13 mouse cellular contexts compared by ENCODE assay signal in genomic region chr14:54409057-54409645, GRCm38 (mm10). TPM values are rescaled to one million over a fixed set of nuclear protein-coding genes. Genes with fewer than 3 reads are reported as not detected.
DNase-seq lines count a peak whose midpoint lies in the region; ATAC-seq and TF ChIP-seq lines count a peak whose summit lies in the region.
"Had no signal": no experiment of that assay in that cellular context is flagged by ENCODE, and none has a peak within 500 bp of the region (broad histone marks: within the 10 kb centered on the region; RNA-seq: fewer than 3 reads in every experiment).

No protein-coding gene starts in this region.

- no peak overlapping the region for H3K27ac ChIP-seq in heart, embryonic 12.5 days (ENCODE audit: poor library complexity, severe bottlenecking)
- peak overlapping the region; percentile 71; the same call in 1 of the 2 replicates for H3K27ac ChIP-seq in neural tube, embryonic 13.5 days (replicated peaks)
- H3K27ac ChIP-seq in lung, embryonic 14.5 days (ENCODE audit: low read depth): no peak overlapping the region
- peak overlapping the region; percentile 74 for H3K27ac ChIP-seq in stomach, embryonic 15.5 days
- no peak overlapping the region for H3K27ac ChIP-seq in forebrain, embryonic 11.5 days (ENCODE audit: low read depth, low read length)

- H3K9ac ChIP-seq in heart, embryonic 12.5 days: no peak overlapping the region
- H3K9ac ChIP-seq in neural tube, embryonic 13.5 days: peak overlapping the region; percentile 53; the same call in 1 of the 2 replicates
- no peak overlapping the region for H3K9ac ChIP-seq in lung, embryonic 14.5 days
- H3K9ac ChIP-seq in stomach, embryonic 15.5 days: no peak overlapping the region
- H3K9ac ChIP-seq in forebrain, embryonic 11.5 days (ENCODE audit: low read length): no peak overlapping the region

- intact Hi-C loops in heart, postnatal 14 days (cut with DNase I): no loop called here

- H3K4me2 ChIP-seq in heart, embryonic 12.5 days: peak overlapping the region; percentile 20; the same call in 1 of the 2 replicates
- H3K4me2 ChIP-seq in neural tube, embryonic 13.5 days: peak overlapping the region; percentile 29; the same call in 1 of the 2 replicates
- peak overlapping the region; percentile 42; the same call in 1 of the 2 replicates for H3K4me2 ChIP-seq in lung, embryonic 14.5 days
- peak overlapping the region; percentile 45 for H3K4me2 ChIP-seq in stomach, embryonic 15.5 days
- no peak overlapping the region for H3K4me2 ChIP-seq in forebrain, embryonic 11.5 days (ENCODE audit: low read depth, low read length, severe bottlenecking)

- no peaks in the 10 kb centered on the region for H3K27me3 ChIP-seq in heart, embryonic 12.5 days (replicated peaks)
- peaks cover 7% of the 10 kb centered on the region for H3K27me3 ChIP-seq in neural tube, embryonic 13.5 days
- no peaks in the 10 kb centered on the region for H3K27me3 ChIP-seq in lung, embryonic 14.5 days (ENCODE audit: insufficient read depth, low read length)
- no peaks in the 10 kb centered on the region for H3K27me3 ChIP-seq in stomach, embryonic 15.5 days (replicated peaks)
- H3K27me3 ChIP-seq in forebrain, embryonic 11.5 days (ENCODE audit: control insufficient read depth, insufficient read depth, low read length): peaks cover 3% of the 10 kb centered on the region; the same call in 1 of the 2 replicates

- H3K4me3 ChIP-seq in heart, embryonic 12.5 days: no peak overlapping the region
- H3K4me3 ChIP-seq in neural tube, embryonic 13.5 days: no peak overlapping the region
- no peak overlapping the region for H3K4me3 ChIP-seq in lung, embryonic 14.5 days (ENCODE audit: low read depth, low read length)
- peak overlapping the region; percentile 1; the same call in 1 of the 2 replicates for H3K4me3 ChIP-seq in stomach, embryonic 15.5 days (replicated peaks)
- no peak overlapping the region for H3K4me3 ChIP-seq in forebrain, embryonic 11.5 days (ENCODE audit: low read depth, low read length)

- H3K9me3 ChIP-seq in heart, embryonic 12.5 days (replicated peaks): no peaks in the 10 kb centered on the region
- H3K9me3 ChIP-seq in neural tube, embryonic 13.5 days: no peaks in the 10 kb centered on the region
- H3K9me3 ChIP-seq in lung, embryonic 14.5 days (ENCODE audit: low read depth, low read length): no peaks in the 10 kb centered on the region
- no peaks in the 10 kb centered on the region for H3K9me3 ChIP-seq in stomach, embryonic 15.5 days
- no peaks in the 10 kb centered on the region for H3K9me3 ChIP-seq in forebrain, embryonic 11.5 days (ENCODE audit: control insufficient read depth, low read length)

- H3K36me3 ChIP-seq in heart, embryonic 12.5 days: 0 out of 2 replicates have a peak, but pooled peaks cover 1% of the 10 kb centered on the region
- no peaks in the 10 kb centered on the region for H3K36me3 ChIP-seq in neural tube, embryonic 13.5 days
- no peaks in the 10 kb centered on the region for H3K36me3 ChIP-seq in lung, embryonic 14.5 days (ENCODE audit: insufficient read depth)
- no peaks in the 10 kb centered on the region for H3K36me3 ChIP-seq in stomach, embryonic 15.5 days
- no peaks in the 10 kb centered on the region for H3K36me3 ChIP-seq in forebrain, embryonic 11.5 days (ENCODE audit: control insufficient read depth, insufficient read depth, low read length)

- no peak for ATAC-seq in heart, embryonic 12.5 days (ENCODE audit: insufficient number of reproducible peaks, low FRiP score)
- no peak for ATAC-seq in neural tube, embryonic 13.5 days (ENCODE audit: low read depth)
- ATAC-seq in lung, embryonic 14.5 days (ENCODE audit: insufficient read depth): no peak
- no peak for ATAC-seq in stomach, embryonic 15.5 days (ENCODE audit: insufficient read depth, low FRiP score, low read depth)
- no peak for ATAC-seq in forebrain, embryonic 11.5 days (replicated peaks; ENCODE audit: low FRiP score)
- ATAC-seq: CD4-positive, CD25-positive, alpha-beta regulatory T cell, adult 4 months had no signal

- 73% methylated on average over 7 of the region's 7 CpGs for WGBS in heart, embryonic 12.5 days
- WGBS in neural tube, embryonic 13.5 days: 77% methylated on average over 7 of the region's 7 CpGs
- WGBS in lung, embryonic 14.5 days: 70% methylated on average over 7 of the region's 7 CpGs
- 73% methylated on average over 7 of the region's 7 CpGs for WGBS in stomach, embryonic 15.5 days
- 84% methylated on average over 7 of the region's 7 CpGs for WGBS in forebrain, embryonic 11.5 days

- H3K4me1 ChIP-seq in heart, embryonic 12.5 days (replicated peaks): peaks cover 35% of the 10 kb centered on the region
- peaks cover 13% of the 10 kb centered on the region for H3K4me1 ChIP-seq in neural tube, embryonic 13.5 days (replicated peaks)
- H3K4me1 ChIP-seq in lung, embryonic 14.5 days (ENCODE audit: insufficient read depth): peaks cover 12% of the 10 kb centered on the region
- peaks cover 19% of the 10 kb centered on the region for H3K4me1 ChIP-seq in stomach, embryonic 15.5 days
- peaks cover 8% of the 10 kb centered on the region for H3K4me1 ChIP-seq in forebrain, embryonic 11.5 days (replicated peaks; ENCODE audit: control insufficient read depth, insufficient read depth, low read length)

- DNase-seq in heart, postnatal 14 days: no peak
- no peak for DNase-seq in neural tube, embryonic 10.5 days (ENCODE audit: extremely low spot score, low spot score)
- DNase-seq in lung, embryonic 14.5 days: no peak
- no peak for DNase-seq in forebrain, embryonic 11.5 days (ENCODE audit: low spot score)
- DNase-seq in ovary, postnatal 36 days (ENCODE audit: low spot score): no peak
- DNase-seq: cerebellum, postnatal 10 days; midbrain, embryonic 14.5 days; right cerebral cortex, adult 18-20 months; thymus, postnatal 14 days had no signal

- TF ChIP-seq CTCF in lung, embryonic 14.5 days (IDR thresholded peaks at IDR 0.05; ENCODE audit: low read depth): no peak

RNA-seq across cellular contexts. Expression of gene Slc7a7, which starts 8.4 kb away (rescaled TPM):
- 8.0 and 8.3 TPM in 2 replicates for polyA plus RNA-seq in heart, embryonic 12.5 days (2016; fragmentation: Nextera tagmentation; extraction: Ambion mirVana)
- total RNA-seq in heart, postnatal 14 days (2021): 1 to 10 TPM; 6.2 to 6.5 TPM
- polyA plus RNA-seq in neural tube, embryonic 13.5 days (2015; fragmentation: Nextera tagmentation; extraction: Ambion mirVana): 6.7 and 7.9 TPM in 2 replicates
- 7.4 and 7.6 TPM in 2 replicates for polyA plus RNA-seq in lung, embryonic 14.5 days (2014; fragmentation: Nextera tagmentation; extraction: Ambion mirVana)
- polyA plus RNA-seq in stomach, embryonic 15.5 days (2015; fragmentation: Nextera tagmentation; extraction: Ambion mirVana): 17.0 and 19.9 TPM in 2 replicates
- 4.5 and 5.0 TPM in 2 replicates for polyA plus RNA-seq in forebrain, embryonic 11.5 days (2014; fragmentation: Nextera tagmentation; extraction: Ambion mirVana)

RNA-seq across cellular contexts. Expression of gene Mrpl52, which starts 17.6 kb away (rescaled TPM):
- polyA plus RNA-seq in heart, embryonic 12.5 days (2016; fragmentation: Nextera tagmentation; extraction: Ambion mirVana): 284 and 290 TPM in 2 replicates
- total RNA-seq in heart, postnatal 14 days (2021): 100 to 1,000 TPM; 102 to 116 TPM
- polyA plus RNA-seq in neural tube, embryonic 13.5 days (2015; fragmentation: Nextera tagmentation; extraction: Ambion mirVana): 209 and 275 TPM in 2 replicates
- polyA plus RNA-seq in lung, embryonic 14.5 days (2014; fragmentation: Nextera tagmentation; extraction: Ambion mirVana): 274 and 280 TPM in 2 replicates
- polyA plus RNA-seq in stomach, embryonic 15.5 days (2015; fragmentation: Nextera tagmentation; extraction: Ambion mirVana): 273 and 275 TPM in 2 replicates
- 220 and 221 TPM in 2 replicates for polyA plus RNA-seq in forebrain, embryonic 11.5 days (2014; fragmentation: Nextera tagmentation; extraction: Ambion mirVana)

RNA-seq across cellular contexts. Expression of gene Mmp14, which starts 22.3 kb away (rescaled TPM):
- 127 and 129 TPM in 2 replicates for polyA plus RNA-seq in heart, embryonic 12.5 days (2016; fragmentation: Nextera tagmentation; extraction: Ambion mirVana)
- total RNA-seq in heart, postnatal 14 days (2021): 10 to 100 TPM; 53.6 to 60.0 TPM
- polyA plus RNA-seq in neural tube, embryonic 13.5 days (2015; fragmentation: Nextera tagmentation; extraction: Ambion mirVana): 52.7 and 65.4 TPM in 2 replicates
- polyA plus RNA-seq in lung, embryonic 14.5 days (2014; fragmentation: Nextera tagmentation; extraction: Ambion mirVana): 182 and 187 TPM in 2 replicates
- polyA plus RNA-seq in stomach, embryonic 15.5 days (2015; fragmentation: Nextera tagmentation; extraction: Ambion mirVana): 126 and 139 TPM in 2 replicates
- 70.7 and 71.6 TPM in 2 replicates for polyA plus RNA-seq in forebrain, embryonic 11.5 days (2014; fragmentation: Nextera tagmentation; extraction: Ambion mirVana)
- polyA plus RNA-seq: CD4-positive, CD25-positive, alpha-beta regulatory T cell, adult 4 months had no signal

RNA-seq across cellular contexts. Expression of gene Oxa1l, which starts 48.5 kb away (rescaled TPM):
- 53.3 and 57.6 TPM in 2 replicates for polyA plus RNA-seq in heart, embryonic 12.5 days (2016; fragmentation: Nextera tagmentation; extraction: Ambion mirVana)
- 100 to 1,000 TPM; 116 to 125 TPM for total RNA-seq in heart, postnatal 14 days (2021)
- 52.6 and 53.1 TPM in 2 replicates for polyA plus RNA-seq in neural tube, embryonic 13.5 days (2015; fragmentation: Nextera tagmentation; extraction: Ambion mirVana)
- polyA plus RNA-seq in lung, embryonic 14.5 days (2014; fragmentation: Nextera tagmentation; extraction: Ambion mirVana): 51.2 and 53.5 TPM in 2 replicates
- polyA plus RNA-seq in stomach, embryonic 15.5 days (2015; fragmentation: Nextera tagmentation; extraction: Ambion mirVana): 38.1 and 44.6 TPM in 2 replicates
- polyA plus RNA-seq in forebrain, embryonic 11.5 days (2014; fragmentation: Nextera tagmentation; extraction: Ambion mirVana): 56.7 and 58.3 TPM in 2 replicates

RNA-seq across cellular contexts. Expression of gene Lrp10, which starts 54.8 kb away (rescaled TPM):
- polyA plus RNA-seq in heart, embryonic 12.5 days (2016; fragmentation: Nextera tagmentation; extraction: Ambion mirVana): 50.3 and 55.8 TPM in 2 replicates
- 10 to 100 TPM; 63.2 to 65.6 TPM for total RNA-seq in heart, postnatal 14 days (2021)
- polyA plus RNA-seq in neural tube, embryonic 13.5 days (2015; fragmentation: Nextera tagmentation; extraction: Ambion mirVana): 30.1 and 32.7 TPM in 2 replicates
- polyA plus RNA-seq in lung, embryonic 14.5 days (2014; fragmentation: Nextera tagmentation; extraction: Ambion mirVana): 46.1 and 46.2 TPM in 2 replicates
- 49.6 and 51.9 TPM in 2 replicates for polyA plus RNA-seq in stomach, embryonic 15.5 days (2015; fragmentation: Nextera tagmentation; extraction: Ambion mirVana)
- 28.8 and 29.9 TPM in 2 replicates for polyA plus RNA-seq in forebrain, embryonic 11.5 days (2014; fragmentation: Nextera tagmentation; extraction: Ambion mirVana)

Comparison
In these comparisons a context has a peak if more than half of its experiments do, and no peak if none do; other contexts are left out.
1. H3K27ac ChIP-seq: peak in neural tube, embryonic 13.5 days (single experiment) and stomach, embryonic 15.5 days (single experiment); none in heart, embryonic 12.5 days (single experiment), lung, embryonic 14.5 days (single experiment) and forebrain, embryonic 11.5 days (single experiment).